Mouse (Mus musculus) mouse embryonic stem cell (cell line): Measurements from ENCODE around the gene Zfp366.

Experiments
- in situ Hi-C, 2 experiments: fragments of 300-500 bp; cut with MboI; formaldehyde crosslinking; loops; 1 replicate in 1 of 2; 3 replicates in 1 of 2; pipeline ENCODE4 v1.14.3; 2019 to 2020; ENCODE audit warnings: low sequenced_read_pairs in 2 of 2, low pct_unique_long_range_greater_than_20kb in 1 of 2, mixed read lengths in 1 of 2; ENCODE audit not compliant: unreplicated experiment in 1 of 2

Zfp366 gene

GRCm38 (mm10) chr13:99221996-99222395 lies 37.4 kb downstream of the Zfp366 start:
- in situ Hi-C loops, result no loop called here

GRCm38 (mm10) chr13:99222476-99222875 lies 37.9 kb downstream of the Zfp366 start:
- in situ Hi-C loops, result no loop called here

- in situ Hi-C loops, result no loop called here
These were observed 38.8 kb downstream of the Zfp366 start for GRCm38 (mm10) chr13:99223321-99223884.

- in situ Hi-C loops, result no loop called here
These were observed 39.3 kb downstream of the Zfp366 start for GRCm38 (mm10) chr13:99223917-99224316.

- in situ Hi-C loops, result no loop called here
These were observed 41.0 kb downstream of the Zfp366 start for GRCm38 (mm10) chr13:99225374-99226240.

GRCm38 (mm10) chr13:99226809-99227208 lies 42.2 kb downstream of the Zfp366 start:
- in situ Hi-C loops, result no loop called here

- in situ Hi-C loops, result no loop called here
These were observed 43.0 kb downstream of the Zfp366 start for GRCm38 (mm10) chr13:99227456-99228250.

GRCm38 (mm10) chr13:99228821-99229570 lies 44.4 kb downstream of the Zfp366 start:
- in situ Hi-C loops, result no loop called here

- in situ Hi-C loops, result no loop called here
These were observed 45.2 kb downstream of the Zfp366 start for GRCm38 (mm10) chr13:99229641-99230494.

- in situ Hi-C loops, result no loop called here
These were observed 45.9 kb downstream of the Zfp366 start for GRCm38 (mm10) chr13:99230495-99230868.

- in situ Hi-C loops, result no loop called here
These were observed 48.7 kb downstream of the Zfp366 start for GRCm38 (mm10) chr13:99233333-99233732.

- in situ Hi-C loops, result no loop called here
These were observed 49.3 kb downstream of the Zfp366 start for GRCm38 (mm10) chr13:99233956-99234355.

- in situ Hi-C loops, result no loop called here
These were observed 51.0 kb downstream of the Zfp366 start for GRCm38 (mm10) chr13:99235428-99236210.

GRCm38 (mm10) chr13:99236222-99236621 lies 51.6 kb downstream of the Zfp366 start:
- in situ Hi-C loops, result no loop called here

- in situ Hi-C loops, result no loop called here
These were observed 52.5 kb downstream of the Zfp366 start for GRCm38 (mm10) chr13:99237122-99237521.

- in situ Hi-C loops, result no loop called here
These were observed 53.2 kb downstream of the Zfp366 start for GRCm38 (mm10) chr13:99237841-99238216.
